Mouse (Mus musculus): ENCODE measurements around the gene Grhpr.

GRCm38 (mm10) chr4:44973871-44974270 lies 7.3 kb upstream of the Grhpr start:
- TF ChIP-seq GATA1 (IDR thresholded peaks at IDR 0.05; ENCODE audit: low read length) = no peak
- TF ChIP-seq TAL1 (IDR thresholded peaks at IDR 0.05; ENCODE audit: low read length) = no peak
